Comparison of ENCODE assay signal across 9 mouse cellular contexts in the genomic region with DNA sequence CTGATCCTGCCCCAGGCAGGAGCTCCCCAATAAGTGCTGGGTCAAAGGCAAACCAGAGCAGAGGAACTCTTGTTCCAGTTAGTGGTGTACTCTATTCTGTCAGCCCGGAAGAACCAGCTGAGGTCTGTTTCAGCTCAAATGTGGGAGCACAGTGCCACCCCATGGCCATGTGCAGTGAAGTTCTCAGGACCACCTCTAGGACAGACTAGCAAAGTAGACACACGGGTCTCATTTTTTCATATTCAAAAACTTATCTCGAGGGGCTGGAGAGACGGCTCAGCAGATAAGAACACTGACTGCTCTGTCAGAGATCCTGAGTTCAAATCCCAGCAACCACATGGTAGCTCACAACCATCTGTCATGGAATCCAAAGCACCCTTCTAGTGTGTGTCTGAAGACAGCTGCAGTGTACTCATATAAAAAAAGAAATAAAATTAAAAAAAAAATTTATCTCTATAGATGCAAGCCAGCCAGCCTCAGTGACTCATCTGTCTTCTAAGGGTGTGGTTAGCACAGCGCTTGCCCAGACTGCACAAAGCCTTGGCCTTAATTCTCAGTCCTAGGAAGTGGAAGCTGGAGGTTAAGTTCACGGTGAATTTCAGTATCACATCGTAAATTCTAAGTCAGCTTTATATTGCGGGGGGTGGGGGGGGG. TPM values are rescaled to one million over a fixed set of nuclear protein-coding genes. Genes with fewer than 3 reads are reported as not detected.
DNase-seq lines count a peak whose midpoint lies in the region; ATAC-seq and TF ChIP-seq lines count a peak whose summit lies in the region.
"Had no signal": no experiment of that assay in that cellular context is flagged by ENCODE, and none has a peak within 500 bp of the region (broad histone marks: within the 10 kb centered on the region; RNA-seq: fewer than 3 reads in every experiment).

No protein-coding gene starts in this region.

- DNase-seq in CD8-positive naive resting alpha-beta T cell, adult 2 months (ENCODE audit: low read depth in 2 of 2, low spot score in 2 of 2): peak; percentile 75 to 84
- DNase-seq in adrenal gland, adult 18-20 months (ENCODE audit: low spot score in 2 of 2): peak; percentile 43 to 65
- DNase-seq in embryo, embryonic 10.5 days (ENCODE audit: low spot score): peak; percentile 84
- peak; percentile 74 for DNase-seq in heart, adult 8-10 months (ENCODE audit: low spot score)
- DNase-seq in kidney, postnatal 36 days: peak; percentile 79 to 88
- DNase-seq in lung, adult 2 months: peak; percentile 53
- peak; percentile 82 for DNase-seq in thymus, postnatal 25 days

- peak; percentile 95 for TF ChIP-seq CTCF in lung, adult 2 months (IDR thresholded peaks at IDR 0.05; ENCODE audit: insufficient read depth, low read length)

- H3K4me3 ChIP-seq in lung, adult 2 months (replicated peaks; ENCODE audit: extremely low read depth, low read depth, low read length): no peak overlapping the region
- H3K4me3 ChIP-seq: heart, embryonic 13.5 days had no signal

- WGBS in lung, adult 2 months: 26% methylated on average over 8 of the region's 8 CpGs

- no peak for TF ChIP-seq POLR2A in lung, adult 2 months (IDR thresholded peaks at IDR 0.05; ENCODE audit: borderline replicate concordance, extremely low read depth, low read depth, low read length)

- peak; percentile 56 for ATAC-seq in neutrophil, adult 5-6 weeks (ENCODE audit: extremely low read depth, insufficient number of reproducible peaks, low FRiP score, poor library complexity, severe bottlenecking)

- H3K4me1 ChIP-seq in lung, adult 2 months (ENCODE audit: control insufficient read depth, insufficient read depth, low read length): peaks cover 3% of the 10 kb centered on the region; the same call in 1 of the 2 replicates

RNA-seq across cellular contexts. Expression of gene Arid3c, which starts 6.8 kb away (rescaled TPM):
- total RNA-seq in adrenal gland, adult 18-20 months (2021): not detected
- total RNA-seq in heart, adult 8-10 months (2022): not detected
- polyA plus RNA-seq in lung, adult 2 months (2012; rRNA removed): not detected in 2 replicates
- not detected in 2 replicates for total RNA-seq in neutrophil, adult 5-6 weeks (2017)
- polyA plus RNA-seq: heart, embryonic 13.5 days had no signal

RNA-seq across cellular contexts. Expression of gene Dctn3, which starts 14.8 kb away (rescaled TPM):
- 100 to 1,000 TPM; 115 to 123 TPM for total RNA-seq in adrenal gland, adult 18-20 months (2021)
- 10 to 100 TPM; 69.4 to 71.8 (median 70.7) TPM for total RNA-seq in heart, adult 8-10 months (2022)
- polyA plus RNA-seq in lung, adult 2 months (2012; rRNA removed): 44.3 and 45.0 TPM in 2 replicates
- total RNA-seq in neutrophil, adult 5-6 weeks (2017): 52.5 and 75.5 TPM in 2 replicates

RNA-seq across cellular contexts. Expression of gene Galt, which starts 17.3 kb away (rescaled TPM):
- total RNA-seq in adrenal gland, adult 18-20 months (2021): 10 to 100 TPM; 37.8 to 39.6 TPM
- total RNA-seq in heart, adult 8-10 months (2022): 10 to 100 TPM; 52.6 to 60.5 (median 58.6) TPM
- 95.1 and 103 TPM in 2 replicates for polyA plus RNA-seq in lung, adult 2 months (2012; rRNA removed)
- 34.1 and 37.4 TPM in 2 replicates for total RNA-seq in neutrophil, adult 5-6 weeks (2017)

RNA-seq across cellular contexts. Expression of gene Sigmar1, which starts 18.2 kb away (rescaled TPM):
- total RNA-seq in adrenal gland, adult 18-20 months (2021): 10 to 100 TPM; 75.2 to 77.2 TPM
- 10 to 100 TPM; 20.9 to 23.8 (median 21.7) TPM for total RNA-seq in heart, adult 8-10 months (2022)
- polyA plus RNA-seq in lung, adult 2 months (2012; rRNA removed): 70.9 and 83.3 TPM in 2 replicates
- 17.9 and 20.7 TPM in 2 replicates for total RNA-seq in neutrophil, adult 5-6 weeks (2017)

RNA-seq across cellular contexts. Expression of gene Rpp25l, which starts 24.4 kb away (rescaled TPM):
- 10 to 100 TPM; 34.3 to 37.0 TPM for total RNA-seq in adrenal gland, adult 18-20 months (2021)
- 10 to 100 TPM; 29.7 to 35.8 (median 33.3) TPM for total RNA-seq in heart, adult 8-10 months (2022)
- 42.8 and 44.3 TPM in 2 replicates for polyA plus RNA-seq in lung, adult 2 months (2012; rRNA removed)
- 14.4 and 15.5 TPM in 2 replicates for total RNA-seq in neutrophil, adult 5-6 weeks (2017)
